Mouse (Mus musculus): Measurements from ENCODE around the gene Csnk2a2. TPM values are rescaled to one million over a fixed set of nuclear protein-coding genes. Genes with fewer than 3 reads are reported as not detected.

Gene Csnk2a2
- polyA plus RNA-seq, 1 experiment from 2014 or later = 11.2 TPM

DNA sequence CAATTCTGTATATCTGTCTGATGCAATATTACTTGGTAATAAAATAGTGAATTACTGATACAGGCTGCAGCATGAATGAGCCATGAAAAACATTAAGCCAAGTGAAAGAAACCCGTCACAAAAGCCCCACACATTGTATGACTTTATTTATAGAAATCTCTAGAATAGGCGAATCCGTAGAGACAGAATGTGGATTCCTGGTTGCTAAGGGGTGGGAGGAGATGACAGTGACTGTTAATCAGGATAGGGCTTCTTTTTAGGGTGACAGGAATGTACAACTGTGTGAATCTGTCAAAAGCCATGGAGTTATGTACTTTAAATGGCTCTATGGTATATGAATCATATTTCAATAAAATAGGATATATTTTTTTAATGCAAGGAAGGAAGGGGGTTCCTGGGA, 15.8 kb upstream of the Csnk2a2 start:
- no peaks in the 10 kb centered on the region for H3K27me3 ChIP-seq
- no peaks in the 10 kb centered on the region for H3K9me3 ChIP-seq (replicated peaks)
- no peak for ATAC-seq (ENCODE audit: insufficient number of reproducible peaks, low FRiP score, low TSS enrichment, low read depth)
- 67% methylated on average over 3 of the region's 3 CpGs for WGBS
- no peak overlapping the region for H3K4me2 ChIP-seq (replicated peaks)
- H3K36me3 ChIP-seq = no peaks in the 10 kb centered on the region
- H3K9ac ChIP-seq = no peak overlapping the region
- H3K4me1 ChIP-seq = no peaks in the 10 kb centered on the region
- no peak overlapping the region for H3K27ac ChIP-seq (replicated peaks)
- no peak overlapping the region for H3K4me3 ChIP-seq (replicated peaks)

DNA sequence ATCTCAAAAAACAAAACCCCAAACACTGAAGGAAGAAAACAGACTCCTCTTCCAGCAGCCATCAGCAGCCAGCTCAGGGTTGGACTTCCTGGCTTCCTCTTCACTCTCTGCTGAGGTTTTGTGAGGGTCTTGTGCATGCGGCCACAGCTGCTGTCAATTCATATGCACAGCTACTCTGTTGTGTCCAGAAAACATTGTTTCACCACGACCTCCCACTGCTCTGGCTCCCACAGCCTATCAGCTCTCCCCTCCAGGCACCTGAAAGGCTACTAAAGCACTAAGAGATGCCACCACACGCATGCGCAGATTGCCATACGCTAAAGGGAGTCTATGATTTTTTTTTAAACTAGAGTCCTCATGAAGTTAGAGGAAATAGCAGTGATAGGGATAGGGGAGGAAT, 15.0 kb upstream of the Csnk2a2 start:
- no peak overlapping the region for H3K9ac ChIP-seq
- ATAC-seq (ENCODE audit: insufficient number of reproducible peaks, low FRiP score, low TSS enrichment, low read depth) = no peak
- H3K9me3 ChIP-seq (replicated peaks) = no peaks in the 10 kb centered on the region
- no peak overlapping the region for H3K4me3 ChIP-seq (replicated peaks)
- no peaks in the 10 kb centered on the region for H3K27me3 ChIP-seq
- no peak overlapping the region for H3K27ac ChIP-seq (replicated peaks)
- WGBS = 63% methylated on average over 5 of the region's 5 CpGs
- no peaks in the 10 kb centered on the region for H3K36me3 ChIP-seq
- no peak overlapping the region for H3K4me2 ChIP-seq (replicated peaks)
- no peaks in the 10 kb centered on the region for H3K4me1 ChIP-seq

DNA sequence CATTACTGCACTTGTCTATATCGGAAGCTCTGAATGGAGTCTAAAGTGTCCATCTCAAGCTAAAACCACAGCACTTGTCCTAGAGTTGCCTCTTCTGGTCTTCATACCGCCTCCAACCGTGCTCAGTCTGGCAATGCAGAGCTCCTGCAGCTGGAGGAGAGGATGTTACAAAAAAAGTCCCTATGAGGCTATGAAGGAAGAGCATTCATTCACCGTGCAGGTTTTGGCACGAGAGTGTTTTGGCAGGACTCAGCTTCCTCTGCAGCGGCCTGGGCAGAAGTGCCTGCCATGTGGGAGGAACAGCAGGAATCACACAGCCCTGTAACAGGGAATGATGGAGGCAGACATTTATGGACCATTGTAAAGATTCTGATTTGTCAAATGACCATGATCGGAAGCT, 12.6 kb upstream of the Csnk2a2 start:
- Histone ChIP-seq H3K27me3 (no peaks in the 10 kb centered on the region), H3K4me1 (no peaks in the 10 kb centered on the region), H3K4me2 (replicated peaks) (no peak overlapping the region), H3K4me3 (replicated peaks) (no peak overlapping the region), H3K9me3 (replicated peaks) (no peaks in the 10 kb centered on the region), H3K27ac (replicated peaks) (no peak overlapping the region), H3K9ac (no peak overlapping the region), H3K36me3 (no peaks in the 10 kb centered on the region)
- WGBS = 67% methylated on average over 7 of the region's 7 CpGs
- ATAC-seq (ENCODE audit: insufficient number of reproducible peaks, low FRiP score, low TSS enrichment, low read depth) = no peak

DNA sequence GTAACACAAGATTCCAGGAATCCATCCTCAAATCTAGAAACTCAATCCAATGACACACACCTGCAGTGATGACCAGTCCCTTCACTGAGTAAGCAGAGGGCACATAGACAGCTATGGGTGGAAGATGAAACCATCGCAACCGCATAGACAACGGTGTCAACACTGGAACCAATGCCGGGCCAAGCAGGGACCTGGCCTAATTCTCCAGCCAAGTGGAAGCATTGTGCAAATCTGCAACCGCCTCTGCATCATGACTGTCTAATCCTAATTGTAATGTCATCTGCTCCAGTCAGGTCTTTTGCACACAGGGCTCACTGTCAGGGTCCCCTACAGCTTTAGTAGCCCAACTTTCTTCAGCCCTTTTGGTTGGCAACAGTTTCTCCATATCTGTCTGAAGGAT, 10.6 kb upstream of the Csnk2a2 start:
- Histone ChIP-seq H3K4me3 (replicated peaks) (no peak overlapping the region), H3K4me2 (replicated peaks) (no peak overlapping the region), H3K9ac (no peak overlapping the region), H3K4me1 (no peaks in the 10 kb centered on the region), H3K27me3 (no peaks in the 10 kb centered on the region), H3K36me3 (no peaks in the 10 kb centered on the region), H3K27ac (replicated peaks) (no peak overlapping the region), H3K9me3 (replicated peaks) (no peaks in the 10 kb centered on the region)
- no peak for ATAC-seq (ENCODE audit: insufficient number of reproducible peaks, low FRiP score, low TSS enrichment, low read depth)
- WGBS = 96% methylated on average over 5 of the region's 5 CpGs

DNA sequence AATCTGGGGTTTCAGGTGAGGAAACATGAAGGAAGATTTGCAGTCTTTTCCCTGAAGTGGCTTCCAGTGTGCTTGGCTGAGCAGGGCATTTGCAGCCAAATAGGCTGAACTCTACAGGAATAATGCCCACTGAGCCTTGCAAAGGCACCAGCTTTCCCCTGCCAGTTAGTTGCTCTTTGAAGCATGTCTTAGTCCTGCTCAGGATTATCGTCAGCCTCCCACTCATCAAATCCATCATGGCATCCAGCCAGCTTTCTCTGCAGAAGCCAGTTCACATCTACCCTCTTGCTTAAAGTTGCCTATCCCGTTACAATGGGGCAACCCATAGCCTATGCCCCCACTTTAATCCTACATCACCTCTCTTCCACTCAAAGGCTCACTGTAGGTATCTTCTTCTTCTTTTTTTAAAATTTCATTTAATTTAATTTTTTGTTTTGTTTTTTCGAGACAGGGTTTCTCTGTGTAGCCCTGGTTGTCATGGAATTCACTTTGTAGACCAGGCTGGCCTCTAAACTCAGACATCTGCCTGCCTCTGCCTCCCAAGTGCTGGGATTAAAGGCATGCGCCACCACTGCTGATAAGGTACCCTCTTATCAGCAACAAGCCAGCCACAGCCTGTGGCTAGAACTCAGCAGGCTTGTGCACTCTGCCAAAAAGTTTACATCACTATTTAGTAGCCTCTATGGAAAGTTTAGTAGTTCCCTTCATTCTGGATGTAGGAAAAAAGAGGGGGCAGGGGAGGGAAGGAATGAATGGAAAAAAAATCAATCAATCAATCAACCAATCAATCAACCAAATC, 9.6 kb upstream of the Csnk2a2 start:
- Histone ChIP-seq H3K27me3 (no peaks in the 10 kb centered on the region), H3K9me3 (replicated peaks) (no peaks in the 10 kb centered on the region), H3K4me2 (replicated peaks) (no peak overlapping the region), H3K36me3 (no peaks in the 10 kb centered on the region), H3K27ac (replicated peaks) (no peak overlapping the region), H3K4me3 (replicated peaks) (no peak overlapping the region), H3K9ac (no peak overlapping the region), H3K4me1 (no peaks in the 10 kb centered on the region)
- WGBS = 60% methylated on average over 4 of the region's 4 CpGs
- no peak for ATAC-seq (ENCODE audit: insufficient number of reproducible peaks, low FRiP score, low TSS enrichment, low read depth)

DNA sequence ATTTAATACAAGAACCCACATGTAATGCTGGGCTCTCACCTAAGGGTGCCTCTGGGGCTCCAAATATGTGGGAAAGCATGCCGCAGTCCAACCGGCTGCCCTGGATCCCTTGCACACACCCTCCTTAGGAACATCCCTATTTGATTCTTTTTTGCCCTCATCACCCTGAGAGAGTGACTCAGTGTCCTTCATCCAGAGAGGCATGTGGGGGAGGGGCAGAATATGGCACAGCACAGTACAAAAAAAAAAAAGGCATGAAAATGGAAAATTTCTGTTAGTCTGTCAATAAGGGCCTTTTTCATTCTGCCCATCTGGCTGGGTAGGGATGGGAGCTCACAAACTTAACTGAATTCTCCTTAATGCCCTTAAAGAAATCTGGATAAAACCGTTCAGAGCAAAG, 8.0 kb upstream of the Csnk2a2 start:
- H3K27me3 ChIP-seq = no peaks in the 10 kb centered on the region
- no peaks in the 10 kb centered on the region for H3K9me3 ChIP-seq (replicated peaks)
- WGBS = 67% methylated on average over 3 of the region's 3 CpGs
- no peak overlapping the region for H3K4me3 ChIP-seq (replicated peaks)
- H3K9ac ChIP-seq = no peak overlapping the region
- H3K36me3 ChIP-seq = no peaks in the 10 kb centered on the region
- ATAC-seq (ENCODE audit: insufficient number of reproducible peaks, low FRiP score, low TSS enrichment, low read depth) = no peak
- H3K4me1 ChIP-seq = no peaks in the 10 kb centered on the region
- H3K27ac ChIP-seq (replicated peaks) = no peak overlapping the region
- H3K4me2 ChIP-seq (replicated peaks) = no peak overlapping the region

DNA sequence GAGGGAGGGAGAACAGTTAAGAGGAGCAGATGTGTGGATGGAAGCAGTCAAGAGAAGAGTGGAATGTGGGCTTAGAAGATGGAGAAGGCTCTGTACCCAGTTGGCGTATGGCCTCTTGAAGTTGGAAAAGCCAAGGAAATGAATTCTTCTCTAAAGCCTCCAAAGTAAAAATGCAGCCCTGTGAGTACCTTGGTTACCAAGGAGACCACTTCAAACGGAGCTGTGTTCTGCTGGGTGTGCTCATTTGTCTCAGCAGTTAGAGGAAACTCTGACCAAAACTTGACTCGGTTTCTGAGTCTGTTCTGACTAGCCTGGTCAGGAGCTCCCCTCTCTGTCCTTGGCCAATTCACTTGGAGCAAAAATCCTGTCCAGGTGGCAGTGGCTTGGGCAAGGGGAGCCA, 6.6 kb upstream of the Csnk2a2 start:
- no peak for ATAC-seq (ENCODE audit: insufficient number of reproducible peaks, low FRiP score, low TSS enrichment, low read depth)
- WGBS = 39% methylated on average over 3 of the region's 3 CpGs
- H3K9ac ChIP-seq = no peak overlapping the region

DNA sequence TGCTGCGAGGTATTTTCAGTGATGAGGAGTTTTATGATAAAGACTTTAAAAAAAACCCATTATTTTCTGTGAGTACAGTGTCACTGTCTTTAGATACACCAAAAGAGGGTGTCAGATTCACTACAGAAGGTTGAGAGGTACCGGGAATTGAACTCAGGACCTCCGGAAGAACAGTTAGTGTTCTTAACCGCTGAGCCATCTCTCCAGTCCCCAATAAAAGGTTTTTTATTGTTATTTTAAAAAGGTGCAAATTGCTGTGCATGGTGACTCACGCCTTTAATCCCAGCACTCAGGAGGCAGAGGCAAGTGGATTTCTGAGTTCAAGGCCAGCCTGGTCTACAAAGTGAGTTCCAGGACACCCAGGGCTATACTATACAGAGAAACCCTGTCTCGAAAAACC, 5.6 kb upstream of the Csnk2a2 start:
- WGBS = 77% methylated on average over 6 of the region's 6 CpGs
- no peaks in the 10 kb centered on the region for H3K4me1 ChIP-seq
- no peaks in the 10 kb centered on the region for H3K27me3 ChIP-seq
- H3K4me3 ChIP-seq (replicated peaks) = no peak overlapping the region
- no peaks in the 10 kb centered on the region for H3K36me3 ChIP-seq
- no peak overlapping the region for H3K9ac ChIP-seq
- H3K9me3 ChIP-seq (replicated peaks) = no peaks in the 10 kb centered on the region
- H3K27ac ChIP-seq (replicated peaks) = no peak overlapping the region
- no peak overlapping the region for H3K4me2 ChIP-seq (replicated peaks)
- ATAC-seq (ENCODE audit: insufficient number of reproducible peaks, low FRiP score, low TSS enrichment, low read depth) = no peak

More for the DNA sequence above, 6.6 kb upstream of the Csnk2a2 start:
- no peaks in the 10 kb centered on the region for H3K27me3 ChIP-seq
- no peak overlapping the region for H3K27ac ChIP-seq (replicated peaks)
- no peaks in the 10 kb centered on the region for H3K4me1 ChIP-seq
- no peaks in the 10 kb centered on the region for H3K36me3 ChIP-seq
- H3K4me3 ChIP-seq (replicated peaks) = no peak overlapping the region
- H3K4me2 ChIP-seq (replicated peaks) = no peak overlapping the region
- H3K9me3 ChIP-seq (replicated peaks) = no peaks in the 10 kb centered on the region

DNA sequence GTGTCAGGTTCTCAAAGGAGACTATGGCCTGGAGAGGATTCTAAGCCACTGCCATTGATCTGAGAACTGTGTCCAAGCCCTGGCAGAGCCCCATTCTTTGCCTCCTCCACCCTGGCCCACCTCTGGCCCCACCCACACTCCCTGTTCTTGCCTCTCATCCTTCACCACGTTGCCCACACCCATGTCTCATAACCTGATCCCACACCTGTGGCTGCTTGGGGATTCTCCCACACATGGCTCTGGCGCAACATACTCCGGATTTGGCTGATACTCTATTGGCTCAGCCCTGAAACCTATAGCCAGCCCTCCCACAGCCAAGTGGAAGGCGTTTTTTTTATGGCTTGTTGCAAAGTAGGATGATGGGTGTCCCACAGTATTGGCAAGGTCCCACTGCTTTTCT, 2.2 kb upstream of the Csnk2a2 start:
- Histone ChIP-seq H3K27ac (replicated peaks) (no peak overlapping the region), H3K9me3 (replicated peaks) (no peaks in the 10 kb centered on the region), H3K4me3 (replicated peaks) (no peak overlapping the region), H3K4me1 (peaks cover 13% of the 10 kb centered on the region), H3K36me3 (no peaks in the 10 kb centered on the region), H3K9ac (no peak overlapping the region), H3K4me2 (replicated peaks) (no peak overlapping the region), H3K27me3 (no peaks in the 10 kb centered on the region)
- 52% methylated on average over 4 of the region's 4 CpGs for WGBS
- no peak for ATAC-seq (ENCODE audit: insufficient number of reproducible peaks, low FRiP score, low TSS enrichment, low read depth)

DNA sequence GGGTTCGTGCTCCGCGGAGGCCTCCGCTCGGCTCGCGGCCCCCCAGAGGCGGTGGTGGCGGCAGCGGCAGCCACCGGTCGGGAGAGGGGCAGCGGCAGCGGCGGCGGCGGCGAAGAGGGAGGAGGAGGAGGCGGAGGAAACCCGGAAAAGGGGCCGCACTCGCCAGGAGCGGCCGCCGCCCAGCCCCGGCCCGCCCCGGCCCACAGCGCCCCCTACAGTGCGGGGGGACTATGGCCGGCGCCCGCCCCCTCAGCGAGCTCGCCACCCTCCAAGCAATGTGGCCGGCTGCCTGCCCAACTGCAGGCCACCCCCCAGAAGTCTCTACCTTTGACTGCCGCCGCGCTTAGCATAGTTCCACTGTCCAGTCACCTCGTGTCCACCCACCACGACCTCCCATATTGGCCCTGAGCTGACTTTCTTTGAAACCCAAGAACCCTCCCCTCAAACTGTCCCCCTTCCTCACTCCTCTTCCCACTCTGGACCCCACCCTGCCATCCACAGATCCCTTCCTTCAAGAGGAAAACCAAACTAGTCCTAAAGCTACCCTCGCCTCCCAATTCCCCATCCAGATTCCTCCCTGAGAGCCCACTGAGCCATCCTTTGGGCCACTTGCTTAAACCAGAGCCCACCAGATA, 1.0 kb downstream of the Csnk2a2 start:
- ATAC-seq (ENCODE audit: insufficient number of reproducible peaks, low FRiP score, low TSS enrichment, low read depth) = peak; percentile 89
- peaks cover 23% of the 10 kb centered on the region for H3K4me1 ChIP-seq
- WGBS = 2% methylated on average over 27 of the region's 42 CpGs
- no peaks in the 10 kb centered on the region for H3K9me3 ChIP-seq (replicated peaks)
- peak overlapping the region; percentile 96 for H3K9ac ChIP-seq
- H3K4me2 ChIP-seq (replicated peaks) = peak overlapping the region; percentile 66
- H3K27ac ChIP-seq (replicated peaks) = no peak overlapping the region; the same call in 1 of the 2 replicates
- peak overlapping the region; percentile 92 for H3K4me3 ChIP-seq (replicated peaks)
- H3K36me3 ChIP-seq = peaks cover 20% of the 10 kb centered on the region
- no peaks in the 10 kb centered on the region for H3K27me3 ChIP-seq

DNA sequence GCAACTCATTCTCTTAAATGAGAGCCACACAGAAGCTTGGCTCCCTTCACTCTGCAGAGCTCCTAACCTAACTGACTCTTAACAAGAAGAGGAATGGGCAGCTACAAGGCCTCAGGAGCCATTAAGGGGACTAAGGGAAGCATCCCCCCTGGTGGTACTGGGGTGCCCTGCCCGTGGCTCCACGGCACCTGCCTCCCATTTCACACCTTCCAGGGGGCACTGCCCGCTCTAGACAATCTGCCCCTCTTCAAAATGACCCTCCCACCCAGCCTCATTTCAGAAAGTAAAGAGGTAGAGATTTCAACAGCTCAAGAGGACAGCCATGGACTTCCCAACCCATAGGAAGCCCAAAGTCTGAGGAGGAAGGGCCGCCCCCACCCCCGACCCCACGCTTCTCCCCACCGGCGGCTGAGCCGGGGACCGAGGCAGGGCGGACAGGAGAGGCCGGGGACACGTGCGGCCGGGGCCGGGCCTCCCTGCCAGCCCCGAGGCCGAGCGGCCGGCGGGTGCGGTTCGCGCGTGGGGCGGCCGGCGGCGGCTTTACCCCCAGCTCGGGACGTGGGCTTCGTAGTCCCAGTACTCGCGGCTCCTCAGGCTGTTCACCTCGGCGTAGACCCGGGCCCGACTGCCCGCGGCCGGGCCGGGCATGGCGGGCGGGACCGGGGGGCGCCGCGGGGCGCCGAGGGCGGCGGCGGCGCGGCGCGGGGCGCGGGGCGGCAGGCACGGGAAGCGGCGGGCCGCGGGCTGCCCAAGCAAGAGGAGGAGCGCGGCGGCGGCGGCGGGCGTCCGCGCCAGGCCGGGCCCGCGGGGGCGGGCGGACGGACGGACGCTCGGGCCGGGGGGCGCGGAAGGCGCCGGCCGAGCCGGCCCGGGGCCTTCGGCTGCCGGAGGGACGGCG, 1.8 kb downstream of the Csnk2a2 start:
- H3K27me3 ChIP-seq = no peaks in the 10 kb centered on the region
- under 1% methylated on average over 53 of the region's 95 CpGs for WGBS
- peak overlapping the region; percentile 92 for H3K4me3 ChIP-seq (replicated peaks)
- peak; percentile 31; the same call in 1 of the 2 replicates for ATAC-seq (ENCODE audit: insufficient number of reproducible peaks, low FRiP score, low TSS enrichment, low read depth)
- peak overlapping the region; percentile 96 for H3K9ac ChIP-seq
- no peak overlapping the region; the same call in 1 of the 2 replicates for H3K27ac ChIP-seq (replicated peaks)
- peak overlapping the region; percentile 86 for H3K4me2 ChIP-seq (replicated peaks)
- peaks cover 23% of the 10 kb centered on the region for H3K4me1 ChIP-seq
- no peaks in the 10 kb centered on the region for H3K9me3 ChIP-seq (replicated peaks)
- peaks cover 28% of the 10 kb centered on the region for H3K36me3 ChIP-seq
